Mouse (Mus musculus): ENCODE data around the gene Ccdc51.

The Ccdc51 gene

GRCm38 (mm10) chr9:109082124-109082800 lies at the start of gene Ccdc51, which contains the start of gene Tma7:
Ccdc51 (plus strand) TSS chr9:109082493.
Tma7 (minus strand) TSS chr9:109082587.
- DNase-seq (ENCODE audit: low spot score), result peak; percentile 86

GRCm38 (mm10) chr9:109038086-109038895 lies 44.0 kb upstream of the Ccdc51 start, which contains the start of gene Shisa5:
Shisa5 (plus strand) TSS chr9:109038565.
- peak; percentile 59 for DNase-seq (ENCODE audit: low spot score)

GRCm38 (mm10) chr9:109038901-109039364 lies 43.4 kb upstream of the Ccdc51 start:
- no peak for DNase-seq (ENCODE audit: low spot score)

- no peak for DNase-seq (ENCODE audit: low spot score)
These were observed 42.6 kb upstream of the Ccdc51 start for GRCm38 (mm10) chr9:109039681-109040080.

GRCm38 (mm10) chr9:109040216-109040615 lies 42.1 kb upstream of the Ccdc51 start:
- DNase-seq (ENCODE audit: low spot score), result no peak

- no peak for DNase-seq (ENCODE audit: low spot score)
These were observed 41.4 kb upstream of the Ccdc51 start for GRCm38 (mm10) chr9:109040906-109041305.

GRCm38 (mm10) chr9:109041351-109041750 lies 40.9 kb upstream of the Ccdc51 start:
- no peak for DNase-seq (ENCODE audit: low spot score)

GRCm38 (mm10) chr9:109046306-109046705 lies 36.0 kb upstream of the Ccdc51 start:
- peak; percentile 89 for DNase-seq (ENCODE audit: low spot score)

GRCm38 (mm10) chr9:109049316-109049715 lies 33.0 kb upstream of the Ccdc51 start:
- DNase-seq (ENCODE audit: low spot score), result no peak

GRCm38 (mm10) chr9:109049996-109050673 lies 32.2 kb upstream of the Ccdc51 start:
- DNase-seq (ENCODE audit: low spot score), result peak; percentile 20

- DNase-seq (ENCODE audit: low spot score), result no peak
These were observed 31.7 kb upstream of the Ccdc51 start for GRCm38 (mm10) chr9:109050674-109050997.

GRCm38 (mm10) chr9:109051011-109051501 lies 31.2 kb upstream of the Ccdc51 start:
- peak; percentile 88 for DNase-seq (ENCODE audit: low spot score)

- peak; percentile 89 for DNase-seq (ENCODE audit: low spot score)
These were observed 30.4 kb upstream of the Ccdc51 start for GRCm38 (mm10) chr9:109051651-109052489.

- peak; percentile 80 for DNase-seq (ENCODE audit: low spot score)
These were observed 29.6 kb upstream of the Ccdc51 start for GRCm38 (mm10) chr9:109052490-109053260.

- DNase-seq (ENCODE audit: low spot score), result no peak
These were observed 28.9 kb upstream of the Ccdc51 start for GRCm38 (mm10) chr9:109053366-109053765.

GRCm38 (mm10) chr9:109053851-109054250 lies 28.4 kb upstream of the Ccdc51 start:
- DNase-seq (ENCODE audit: low spot score), result peak; percentile 15

GRCm38 (mm10) chr9:109054712-109055111 lies 27.6 kb upstream of the Ccdc51 start:
- peak; percentile 78 for DNase-seq (ENCODE audit: low spot score)

- DNase-seq (ENCODE audit: low spot score), result peak; percentile 34
These were observed 26.8 kb upstream of the Ccdc51 start for GRCm38 (mm10) chr9:109055271-109056030.

GRCm38 (mm10) chr9:109056081-109056690 lies 26.1 kb upstream of the Ccdc51 start:
- peak; percentile 26 for DNase-seq (ENCODE audit: low spot score)

All from T-cell, adult 2 months (primary cell).